Mouse (Mus musculus) adrenal gland, postnatal 4 days (tissue): ENCODE data around the gene Cela3b. TPM values are rescaled to one million over a fixed set of nuclear protein-coding genes. Genes with fewer than 3 reads are reported as not detected.

ENCODE experiments used
- DNase-seq, 2 experiments: peaks; one replicate each; pipeline ENCODE4 v3.0.0; 2021 to 2022; ENCODE audit warnings: low spot score in 2 of 2, mixed read lengths in 2 of 2
- total RNA-seq, 2 experiments: library from RNA; stranded (reverse); gene quantifications; 2 replicates each; pipeline ENCODE4 v1.2.3; 2021

The Cela3b gene
- total RNA-seq, 2 experiments from 2014 or later: 918 TPM; not detected in 1

DNA sequence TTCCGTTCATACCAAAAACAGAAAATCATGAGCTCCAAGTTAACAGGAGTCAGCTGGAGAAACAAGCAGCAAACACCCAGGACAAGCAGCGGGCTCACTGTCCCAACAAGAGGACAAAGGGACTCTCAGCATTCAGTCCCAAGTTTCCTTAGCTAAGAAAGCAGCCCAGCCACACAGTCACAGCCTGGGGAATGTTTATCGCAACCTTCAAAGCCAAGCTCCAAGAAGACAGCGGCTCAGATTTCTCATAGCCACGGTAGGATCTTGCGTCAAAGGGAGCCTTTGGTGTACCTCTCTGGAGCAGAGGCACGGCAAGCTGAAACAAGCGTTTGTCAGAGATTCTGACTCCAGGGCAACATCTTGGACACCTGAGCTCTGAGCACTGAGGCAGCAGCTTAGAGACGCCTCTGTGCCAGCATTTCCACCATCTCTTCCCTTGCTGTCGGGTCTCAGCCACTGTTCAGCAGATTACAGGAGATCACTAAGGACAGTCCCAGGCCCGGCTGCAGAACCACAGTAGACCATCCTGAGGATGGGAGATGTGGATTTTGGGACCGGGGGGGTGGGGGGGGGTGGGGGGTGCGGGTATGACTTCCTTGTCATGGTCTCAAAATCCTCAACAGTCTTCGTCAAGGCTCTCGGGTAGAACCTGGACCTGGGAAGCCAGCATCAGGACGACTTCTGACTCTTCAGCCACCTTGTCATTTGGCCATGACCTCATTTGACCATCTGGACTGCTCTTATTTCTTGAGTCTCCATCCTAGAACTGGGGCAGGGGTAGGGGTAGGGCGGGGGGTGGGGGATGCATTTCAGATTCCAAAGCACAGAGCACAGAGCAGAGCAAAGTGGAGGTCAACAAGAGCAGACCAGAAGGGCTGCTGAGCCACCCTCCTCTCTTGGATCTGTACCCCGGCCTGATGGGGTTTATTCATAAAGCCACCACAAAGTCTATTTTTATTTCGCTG, 54.7 kb downstream of the Cela3b start:
- no peak for DNase-seq

DNA sequence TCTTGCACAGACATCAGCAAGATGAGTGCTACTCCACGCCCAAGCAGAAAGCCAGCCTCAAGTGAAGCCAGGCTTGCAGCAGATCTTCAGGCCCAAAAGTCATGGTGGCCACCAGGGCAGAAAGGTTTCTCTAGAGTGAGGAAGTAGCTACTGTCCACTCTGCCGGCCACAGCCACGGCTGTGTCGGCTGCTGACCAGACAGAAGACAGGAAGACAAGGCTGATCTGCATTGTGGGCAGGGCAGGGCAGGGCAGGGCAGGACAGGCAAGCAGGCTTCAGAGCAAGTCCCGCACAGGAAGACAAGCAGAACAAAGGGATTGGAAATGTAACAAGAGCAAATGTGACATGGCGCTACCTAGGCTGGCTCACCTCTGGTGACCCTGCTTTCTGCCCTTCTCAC, 56.6 kb downstream of the Cela3b start:
- DNase-seq: no peak

DNA sequence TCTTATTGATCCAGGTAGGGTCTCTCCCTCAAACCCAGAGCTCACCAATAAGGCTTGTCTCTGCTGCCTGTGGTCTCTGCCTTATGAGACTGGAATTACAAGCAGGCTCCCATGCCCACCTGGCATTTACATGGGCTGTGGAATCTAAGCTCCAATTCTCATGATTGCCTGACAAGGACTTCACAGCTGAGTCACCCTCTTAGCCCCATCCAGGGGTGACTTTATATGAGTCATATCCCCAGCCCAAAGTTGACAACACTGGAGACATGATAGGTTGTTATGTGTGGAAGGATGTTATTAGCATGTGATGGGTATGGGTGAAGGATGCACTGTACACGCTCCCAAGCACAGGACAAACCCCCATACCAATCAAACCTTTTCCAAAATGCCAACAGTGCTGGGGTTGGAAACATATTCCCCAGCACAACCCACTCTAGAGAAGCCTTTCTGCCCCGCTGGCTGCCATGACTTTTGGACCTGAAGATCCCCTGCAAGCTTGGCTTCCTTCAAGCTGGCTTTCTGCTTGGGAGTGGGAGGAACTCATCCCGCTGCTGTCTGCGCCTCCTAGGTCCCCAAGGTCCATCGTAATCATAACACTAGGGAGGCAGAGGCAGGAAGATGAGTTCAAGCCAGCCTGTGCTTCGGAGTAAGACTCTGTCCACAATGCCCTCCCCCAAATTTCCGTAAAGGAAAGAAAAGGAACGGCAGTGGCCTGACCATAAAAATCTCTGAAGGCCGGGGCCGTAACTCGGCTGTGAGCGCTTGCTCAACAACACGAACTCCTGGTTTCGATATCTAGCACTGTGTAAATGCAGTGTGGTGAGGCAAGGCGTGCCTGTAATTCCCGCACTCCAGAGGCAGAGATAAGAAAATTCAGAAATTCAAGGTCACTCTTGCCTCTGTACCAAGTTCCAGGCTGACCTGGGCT, 58.5 kb downstream of the Cela3b start:
- DNase-seq: no peak

Other genes starting within 250 kb of the Cela3b start
- gene Wnt4, start 153.1 kb downstream of the Cela3b start, total RNA-seq: 10 to 100 TPM; 68.5 to 70.1 TPM
- gene Cdc42, start 72.8 kb downstream of the Cela3b start, total RNA-seq: 100 to 1,000 TPM; 407 to 413 TPM
- 1 to 10 TPM in 1 of 2 experiments, not detected in 1; 8.3 TPM for gene Cela3a, start 20.7 kb downstream of the Cela3b start, total RNA-seq
- gene 1700013G24Rik, start 22.7 kb upstream of the Cela3b start, total RNA-seq: not detected
- gene Hspg2, start 38.2 kb upstream of the Cela3b start, total RNA-seq: 100 to 1,000 TPM; 170 to 191 TPM
- gene Ldlrad2, start 144.0 kb upstream of the Cela3b start, total RNA-seq: not detected
- gene Usp48, start 163.2 kb upstream of the Cela3b start, total RNA-seq: 100 to 1,000 TPM; 139 to 150 TPM
- gene Rap1gap, start 234.2 kb upstream of the Cela3b start, total RNA-seq: 10 to 100 TPM; 83.5 to 96.1 TPM